Mouse (Mus musculus) G1E (cell line): ENCODE measurements around the gene Sgms1. TPM values are rescaled to one million over a fixed set of nuclear protein-coding genes. Genes with fewer than 3 reads are reported as not detected.

ENCODE experiments used
- ATAC-seq: 2 replicates; pipeline ENCODE4 v1.8.0; 2016; ENCODE audit warnings: mild to moderate bottlenecking; ENCODE audit not compliant: insufficient number of reproducible peaks, poor library complexity, low FRiP score, severe bottlenecking; ENCODE audit errors: extremely low read depth
- DNase-seq: peaks from one replicate; pipeline ENCODE4 v3.0.0; 2012; ENCODE audit warnings: low spot score
- H3K27me3 ChIP-seq: 2 replicates; pipeline ENCODE4 v1.6.1; 2012; ENCODE audit warnings: mild to moderate bottlenecking, low read length, inconsistent platforms; ENCODE audit not compliant: insufficient read depth
- H3K36me3 ChIP-seq: replicated peaks from 2 replicates; pipeline ENCODE3; 2012; ENCODE audit warnings: mild to moderate bottlenecking, inconsistent platforms
- H3K4me1 ChIP-seq: 2 replicates; pipeline ENCODE4 v1.6.1; 2012; ENCODE audit warnings: low read depth, low read length, inconsistent platforms, mixed read lengths; ENCODE audit not compliant: insufficient read depth
- H3K4me3 ChIP-seq: 2 replicates; pipeline ENCODE4 v1.5.1; 2012; ENCODE audit warnings: low read depth, mild to moderate bottlenecking, inconsistent platforms, low read length, moderate library complexity, mixed read lengths
- H3K9me3 ChIP-seq: replicated peaks from 2 replicates; pipeline ENCODE4 v1.6.1; 2012; ENCODE audit warnings: inconsistent platforms
- CTCF ChIP-seq: IDR thresholded peaks from 2 replicates; pipeline ENCODE4 v1.5.1; 2012; ENCODE audit warnings: low read depth, low read length, inconsistent platforms, mixed read lengths
- GATA1 ChIP-seq: IDR thresholded peaks from 2 replicates; pipeline ENCODE4 v1.6.1; 2012; ENCODE audit warnings: borderline replicate concordance, low read length, inconsistent platforms, mixed read lengths
- GATA2 ChIP-seq: IDR thresholded peaks from 2 replicates; pipeline ENCODE4 v1.6.1; 2012; ENCODE audit warnings: low read depth, low read length, inconsistent platforms, borderline replicate concordance
- POLR2AphosphoS5 ChIP-seq: IDR thresholded peaks from 2 replicates; pipeline ENCODE4 v1.6.1; 2012; ENCODE audit warnings: low read depth, low read length, inconsistent platforms; ENCODE audit not compliant: insufficient replicate concordance
- TAL1 ChIP-seq: conservative IDR thresholded peaks from 2 replicates; pipeline ENCODE4 v1.6.1; 2012; ENCODE audit warnings: low read depth, low read length, inconsistent platforms, mixed read lengths
- polyA plus RNA-seq: library from polyadenylated mRNA; stranded (reverse); fragments of >175 nt; gene quantifications from 2 replicates; pipeline ENCODE4 v1.2.3, GENCODE M21; 2012
- total RNA-seq, 2 experiments: library from RNA; stranded (forward) in 1 of 2; stranded (reverse) in 1 of 2; fragments of 200-1000 nt in 1 of 2; fragments of >200 nt in 1 of 2; fragmentation: Nextera tagmentation in 1 of 2; gene quantifications; 2 replicates each; pipeline ENCODE4 v1.2.3; 2014 to 2017

Gene Sgms1
- total and polyA plus RNA-seq, 3 experiments = 14.5 to 91.0 (median 61.2) TPM

- H3K4me3 ChIP-seq = no peak overlapping the region; the same call in 1 of the 2 replicates
- no peak for DNase-seq
- no peak for ATAC-seq
- H3K36me3 ChIP-seq = peaks cover 45% of the 10 kb centered on the region
- no peaks in the 10 kb centered on the region for H3K9me3 ChIP-seq
- H3K27me3 ChIP-seq = no peaks in the 10 kb centered on the region
- TF ChIP-seq GATA2 = no peak
- TF ChIP-seq GATA1 = no peak
- no peak for TF ChIP-seq POLR2AphosphoS5
- no peak for TF ChIP-seq CTCF
- no peak for TF ChIP-seq TAL1
- H3K4me1 ChIP-seq = peaks cover 47% of the 10 kb centered on the region
Measured at GRCm38 (mm10) chr19:32202131-32203114, 187.1 kb downstream of the Sgms1 start.

- Histone ChIP-seq H3K36me3 (peaks cover 58% of the 10 kb centered on the region), H3K4me1 (peaks cover 65% of the 10 kb centered on the region), H3K4me3 (no peak overlapping the region), H3K27me3 (no peaks in the 10 kb centered on the region), H3K9me3 (no peaks in the 10 kb centered on the region)
- DNase-seq = no peak
- ATAC-seq = no peak
- TF ChIP-seq POLR2AphosphoS5 (no peak), TAL1 (no peak), GATA2 (no peak), GATA1 (no peak), CTCF (no peak)
Measured at GRCm38 (mm10) chr19:32199861-32200574, 189.5 kb downstream of the Sgms1 start.

DNA sequence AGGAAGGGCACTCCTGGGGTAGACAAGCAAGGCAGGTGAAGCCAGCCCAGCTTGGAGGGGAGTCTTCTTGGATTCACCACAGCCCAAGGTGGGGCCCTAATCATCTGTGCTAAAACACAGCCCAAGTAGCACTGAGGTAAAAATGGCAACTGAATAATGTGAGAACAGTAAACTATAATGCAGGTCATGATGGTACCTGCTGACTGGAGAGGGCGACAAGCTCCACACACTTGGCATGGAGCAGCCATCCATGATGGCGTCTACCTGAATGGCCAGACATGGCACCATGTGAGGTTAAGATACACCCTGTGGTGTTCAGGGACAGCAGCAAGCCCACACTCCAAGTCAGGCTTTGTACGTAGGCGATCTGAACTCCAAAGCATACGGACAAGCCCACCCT is 190.4 kb downstream of the Sgms1 start:
- Histone ChIP-seq H3K4me1 (peaks cover 66% of the 10 kb centered on the region), H3K9me3 (no peaks in the 10 kb centered on the region), H3K36me3 (peaks cover 64% of the 10 kb centered on the region), H3K27me3 (no peaks in the 10 kb centered on the region), H3K4me3 (no peak overlapping the region)
- DNase-seq (no peak), ATAC-seq (no peak)
- TF ChIP-seq CTCF (no peak), POLR2AphosphoS5 (no peak), GATA1 (no peak), GATA2 (no peak), TAL1 (no peak)

- no peak for TF ChIP-seq CTCF
- TF ChIP-seq GATA2 = no peak
- no peak for TF ChIP-seq GATA1
- TF ChIP-seq POLR2AphosphoS5 = no peak
- no peak for TF ChIP-seq TAL1
- no peaks in the 10 kb centered on the region for H3K27me3 ChIP-seq
- ATAC-seq (no peak), DNase-seq (no peak)
- no peaks in the 10 kb centered on the region for H3K9me3 ChIP-seq
- no peak overlapping the region for H3K4me3 ChIP-seq
- peaks cover 70% of the 10 kb centered on the region for H3K4me1 ChIP-seq
- H3K36me3 ChIP-seq = peaks cover 69% of the 10 kb centered on the region
Measured at GRCm38 (mm10) chr19:32198494-32199106, 190.9 kb downstream of the Sgms1 start.

GRCm38 (mm10) chr19:32196976-32197819 is 192.3 kb downstream of the Sgms1 start:
- Histone ChIP-seq H3K4me3 (no peak overlapping the region; the same call in 1 of the 2 replicates), H3K27me3 (no peaks in the 10 kb centered on the region), H3K4me1 (peaks cover 66% of the 10 kb centered on the region), H3K9me3 (no peaks in the 10 kb centered on the region), H3K36me3 (peaks cover 76% of the 10 kb centered on the region)
- DNase-seq (no peak), ATAC-seq (no peak)
- TF ChIP-seq CTCF (no peak), GATA1 (no peak), POLR2AphosphoS5 (no peak), GATA2 (no peak), TAL1 (no peak)
